7 mouse cellular contexts compared by ENCODE assay signal in the genomic region with DNA sequence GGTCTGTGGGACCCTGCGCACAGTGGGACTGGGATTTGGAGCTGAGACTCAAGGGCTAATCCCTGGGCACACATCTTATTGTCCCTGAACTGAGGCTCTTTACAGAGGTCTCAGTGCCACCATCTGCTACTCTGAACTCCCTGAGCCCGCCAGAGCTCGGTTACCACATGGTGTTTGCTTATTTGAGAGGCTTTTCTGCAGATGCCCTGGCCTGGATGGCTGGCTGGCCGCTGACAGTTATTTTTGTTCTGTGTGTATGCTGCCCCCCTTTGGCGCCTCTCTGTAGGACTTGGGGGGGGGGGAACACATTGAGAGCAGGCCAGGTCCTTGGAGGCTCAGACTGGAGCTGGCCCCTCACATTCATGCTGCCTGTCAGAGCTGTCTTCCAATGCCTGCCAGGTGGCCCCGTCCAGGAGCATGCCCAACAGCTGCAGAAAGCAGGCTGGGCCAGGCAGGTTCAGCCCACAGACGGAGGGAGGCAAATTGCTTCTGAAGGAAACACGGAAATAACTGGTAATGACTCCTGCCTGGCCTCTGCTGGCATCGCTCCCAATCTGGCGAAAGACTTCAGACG. TPM values are rescaled to one million over a fixed set of nuclear protein-coding genes. Genes with fewer than 3 reads are reported as not detected.
DNase-seq lines count a peak whose midpoint lies in the region; ATAC-seq lines count a peak whose summit lies in the region.

No protein-coding gene starts in this region.

- ATAC-seq in megakaryocyte-erythroid progenitor cell, adult 5-6 weeks (replicated peaks; ENCODE audit: low FRiP score, low TSS enrichment, poor library complexity, severe bottlenecking): peak; percentile 55

- DNase-seq in 3T3-L1 (ENCODE audit: low read depth, low spot score) (peak; percentile 87), A20 (ENCODE audit: low read depth, low spot score) (peak; percentile 44)
- peak; percentile 87 for DNase-seq in fibroblast of lung, adult 2 months (ENCODE audit: low read depth)
- peak; percentile 43 for DNase-seq in kidney, adult 18-20 months
- DNase-seq in urinary bladder, postnatal 4 days (ENCODE audit: low spot score in 2 of 2): peak; percentile 31 to 75
- DNase-seq in right cerebral cortex, postnatal 14 days: no peak

RNA-seq across cellular contexts. Expression of gene Syf2, which starts 19.9 kb away (rescaled TPM):
- 64.4 and 88.9 TPM in 2 replicates for total RNA-seq in megakaryocyte-erythroid progenitor cell, adult 5-6 weeks (2014; fragmentation: Nextera tagmentation)
- total RNA-seq in megakaryocyte-erythroid progenitor cell, adult 5-6 weeks (2017): 208 and 338 TPM in 2 replicates

RNA-seq across cellular contexts. Expression of gene Rsrp1, which starts 27.2 kb away (rescaled TPM):
- total RNA-seq in megakaryocyte-erythroid progenitor cell, adult 5-6 weeks (2014; fragmentation: Nextera tagmentation): 371 and 563 TPM in 2 replicates
- 122 and 226 TPM in 2 replicates for total RNA-seq in megakaryocyte-erythroid progenitor cell, adult 5-6 weeks (2017)

RNA-seq across cellular contexts. Expression of gene Tmem50a, which starts 35.8 kb away (rescaled TPM):
- total RNA-seq in megakaryocyte-erythroid progenitor cell, adult 5-6 weeks (2014; fragmentation: Nextera tagmentation): 82.2 and 101 TPM in 2 replicates
- total RNA-seq in megakaryocyte-erythroid progenitor cell, adult 5-6 weeks (2017): 163 and 179 TPM in 2 replicates
